Mouse (Mus musculus): ENCODE measurements around the gene Rplp0.
A peak's percentile ranks its signal among the peaks of the same experiment; 100 is the strongest.

The Rplp0 gene

GRCm38 (mm10) chr5:115526456-115527202 is 32.6 kb upstream of the Rplp0 start:
- DNase-seq (ENCODE audit: low read depth, low spot score) = no peak

GRCm38 (mm10) chr5:115528128-115528527 is 31.1 kb upstream of the Rplp0 start:
- no peak for DNase-seq (ENCODE audit: low read depth, low spot score)

- DNase-seq (ENCODE audit: low read depth, low spot score) = no peak
Measured at GRCm38 (mm10) chr5:115529364-115529741, 29.9 kb upstream of the Rplp0 start.

- no peak for DNase-seq (ENCODE audit: low read depth, low spot score)
Measured at GRCm38 (mm10) chr5:115529742-115530446, 29.4 kb upstream of the Rplp0 start.

GRCm38 (mm10) chr5:115530447-115530809 is 28.8 kb upstream of the Rplp0 start:
- no peak for DNase-seq (ENCODE audit: low read depth, low spot score)

- DNase-seq (ENCODE audit: low read depth, low spot score) = no peak
Measured at GRCm38 (mm10) chr5:115531671-115532270, 27.5 kb upstream of the Rplp0 start.

- DNase-seq (ENCODE audit: low read depth, low spot score) = no peak
Measured at GRCm38 (mm10) chr5:115534290-115534731, 25.0 kb upstream of the Rplp0 start.

- DNase-seq (ENCODE audit: low read depth, low spot score) = no peak
Measured at GRCm38 (mm10) chr5:115534856-115535255, 24.4 kb upstream of the Rplp0 start.

GRCm38 (mm10) chr5:115535635-115536034 is 23.6 kb upstream of the Rplp0 start:
- DNase-seq (ENCODE audit: low read depth, low spot score) = no peak

GRCm38 (mm10) chr5:115538017-115538692 is 21.1 kb upstream of the Rplp0 start:
- no peak for DNase-seq (ENCODE audit: low read depth, low spot score)

- DNase-seq (ENCODE audit: low read depth, low spot score) = peak; percentile 64
Measured at GRCm38 (mm10) chr5:115538693-115539043, 20.6 kb upstream of the Rplp0 start.

- no peak for DNase-seq (ENCODE audit: low read depth, low spot score)
Measured at GRCm38 (mm10) chr5:115542635-115543384, 16.5 kb upstream of the Rplp0 start.

GRCm38 (mm10) chr5:115543509-115544253 is 15.6 kb upstream of the Rplp0 start:
- no peak for DNase-seq (ENCODE audit: low read depth, low spot score)

GRCm38 (mm10) chr5:115544655-115545185 is 14.5 kb upstream of the Rplp0 start:
- DNase-seq (ENCODE audit: low read depth, low spot score) = no peak

GRCm38 (mm10) chr5:115545636-115546035 is 13.6 kb upstream of the Rplp0 start:
- no peak for DNase-seq (ENCODE audit: low read depth, low spot score)

GRCm38 (mm10) chr5:115546536-115546935 is 12.7 kb upstream of the Rplp0 start:
- DNase-seq (ENCODE audit: low read depth, low spot score) = no peak

GRCm38 (mm10) chr5:115547014-115547413 is 12.3 kb upstream of the Rplp0 start:
- DNase-seq (ENCODE audit: low read depth, low spot score) = no peak

- DNase-seq (ENCODE audit: low read depth, low spot score) = no peak
Measured at GRCm38 (mm10) chr5:115547421-115547820, 11.8 kb upstream of the Rplp0 start.

- no peak for DNase-seq (ENCODE audit: low read depth, low spot score)
Measured at GRCm38 (mm10) chr5:115548501-115549285, 10.6 kb upstream of the Rplp0 start.

Measured in retina, adult 2 months (tissue).